8 mouse cellular contexts compared by ENCODE assay signal in genomic region chr13:20292348-20292747, GRCm38 (mm10).
DNase-seq lines count a peak whose midpoint lies in the region; ATAC-seq and TF ChIP-seq lines count a peak whose summit lies in the region.

No protein-coding gene starts in this region.

- ATAC-seq in midbrain, embryonic 11.5 days (ENCODE audit: low FRiP score) = peak; percentile 54; the same call in 1 of the 2 replicates
- ATAC-seq in stomach, embryonic 16.5 days (ENCODE audit: insufficient read depth, low FRiP score) = peak; percentile 44; the same call in 1 of the 2 replicates

- TF ChIP-seq CTCF in E14TG2a.4 (conservative IDR thresholded peaks at IDR 0.05; ENCODE audit: low read length) = peak; percentile 73
- peak; percentile 80 for TF ChIP-seq CTCF in cerebellum, adult 2 months (IDR thresholded peaks at IDR 0.05; ENCODE audit: borderline replicate concordance, insufficient read depth, low read depth, low read length)
- TF ChIP-seq CTCF in gastrocnemius, adult 2 months (IDR thresholded peaks at IDR 0.05) = peak; percentile 98

- intact Hi-C loops in gastrocnemius, adult 2 months (cut with DNase I) = loop anchor here (1.0 to 10.0 kb wide), 3 partner anchors 254 to 898 kb away; partner anchors contain the start of gene Stard3nl

- H3K9me3 ChIP-seq in E14TG2a.4 (ENCODE audit: low read length) = no peaks in the 10 kb centered on the region
- no peaks in the 10 kb centered on the region for H3K9me3 ChIP-seq in midbrain, embryonic 11.5 days (ENCODE audit: control insufficient read depth, low read length)
- H3K9me3 ChIP-seq in stomach, embryonic 16.5 days (replicated peaks; ENCODE audit: control insufficient read depth, low read length) = no peaks in the 10 kb centered on the region

- TF ChIP-seq POLR2A in cerebellum, adult 2 months (IDR thresholded peaks at IDR 0.05; ENCODE audit: borderline replicate concordance, insufficient read depth, low read length) = no peak

- no peak overlapping the region for H3K9ac ChIP-seq in midbrain, embryonic 11.5 days (ENCODE audit: low read length)
- H3K9ac ChIP-seq in stomach, embryonic 16.5 days (ENCODE audit: low read length) = no peak overlapping the region

- no peak overlapping the region for H3K27ac ChIP-seq in cerebellum, adult 2 months (ENCODE audit: insufficient read depth, low read length)
- H3K27ac ChIP-seq in gastrocnemius, adult 2 months = peak overlapping the region; percentile 41
- H3K27ac ChIP-seq in midbrain, embryonic 11.5 days (ENCODE audit: low read depth, low read length) = no peak overlapping the region
- H3K27ac ChIP-seq in stomach, embryonic 16.5 days (ENCODE audit: low read length) = no peak overlapping the region

- peaks cover 13% of the 10 kb centered on the region; the same call in 1 of the 2 replicates for H3K36me3 ChIP-seq in E14TG2a.4 (ENCODE audit: insufficient read depth, low read length)
- no peaks in the 10 kb centered on the region for H3K36me3 ChIP-seq in midbrain, embryonic 11.5 days (ENCODE audit: control insufficient read depth, insufficient read depth, low read length)
- H3K36me3 ChIP-seq in stomach, embryonic 16.5 days (ENCODE audit: control insufficient read depth, insufficient read depth, low read length) = no peaks in the 10 kb centered on the region

- H3K27me3 ChIP-seq in E14TG2a.4 (ENCODE audit: insufficient read depth, low read length) = no peaks in the 10 kb centered on the region
- H3K27me3 ChIP-seq in cerebellum, adult 2 months (ENCODE audit: control insufficient read depth, insufficient read depth, low read length) = no peaks in the 10 kb centered on the region
- no peaks in the 10 kb centered on the region for H3K27me3 ChIP-seq in midbrain, embryonic 11.5 days (ENCODE audit: control insufficient read depth, insufficient read depth, low read length)
- no peaks in the 10 kb centered on the region for H3K27me3 ChIP-seq in stomach, embryonic 16.5 days (ENCODE audit: control insufficient read depth, insufficient read depth, low read length)

- no peak overlapping the region for H3K4me3 ChIP-seq in E14TG2a.4 (replicated peaks; ENCODE audit: low read length)
- no peak overlapping the region for H3K4me3 ChIP-seq in cerebellum, adult 2 months (replicated peaks; ENCODE audit: insufficient read depth, low read depth, low read length)
- H3K4me3 ChIP-seq in gastrocnemius, adult 2 months = no peak overlapping the region
- no peak overlapping the region for H3K4me3 ChIP-seq in midbrain, embryonic 11.5 days (ENCODE audit: low read depth, low read length)
- no peak overlapping the region for H3K4me3 ChIP-seq in stomach, embryonic 16.5 days (replicated peaks; ENCODE audit: low read length)

- no peak overlapping the region for H3K4me2 ChIP-seq in midbrain, embryonic 11.5 days
- H3K4me2 ChIP-seq in stomach, embryonic 16.5 days (ENCODE audit: low read depth, low read length) = no peak overlapping the region

- peaks cover 9% of the 10 kb centered on the region for H3K4me1 ChIP-seq in E14TG2a.4 (replicated peaks; ENCODE audit: low read depth, low read length)
- H3K4me1 ChIP-seq in cerebellum, adult 2 months (ENCODE audit: control insufficient read depth, insufficient read depth, low read length) = no peaks in the 10 kb centered on the region
- H3K4me1 ChIP-seq in midbrain, embryonic 11.5 days (ENCODE audit: control insufficient read depth, insufficient read depth, low read length) = no peaks in the 10 kb centered on the region
- H3K4me1 ChIP-seq in stomach, embryonic 16.5 days (ENCODE audit: control insufficient read depth, insufficient read depth, low read length) = peaks cover 7% of the 10 kb centered on the region; the same call in 1 of the 2 replicates

- DNase-seq in kidney, adult 11 months = peak; percentile 3
- DNase-seq in kidney, adult 18-20 months = no peak
- peak; percentile 25 to 39 for DNase-seq in cerebellum, adult 2 months
- DNase-seq in gastrocnemius, adult 2 months = peak; percentile 64
- DNase-seq in kidney, postnatal 10 days = peak; percentile 54
- no peak for DNase-seq in midbrain, embryonic 11.5 days (ENCODE audit: low spot score, missing footprints)

- WGBS in cerebellum, adult 2 months = 2% methylated on average over 5 of the region's 5 CpGs
- WGBS in midbrain, embryonic 11.5 days = 7% methylated on average over 5 of the region's 5 CpGs
- WGBS in stomach, embryonic 16.5 days = 1% methylated on average over 5 of the region's 5 CpGs

Comparison
In these comparisons a context has a peak if more than half of its experiments do, and no peak if none do; other contexts are left out.
1. DNase-seq: peak in kidney, adult 11 months (single experiment), cerebellum, adult 2 months (2 of 2), gastrocnemius, adult 2 months (single experiment) and kidney, postnatal 10 days (single experiment); none in kidney, adult 18-20 months (single experiment) and midbrain, embryonic 11.5 days (single experiment).
2. Peak in every context shown above with its lines, with median percentiles within 50 percentile points of each other: CTCF ChIP-seq.